Mouse (Mus musculus): ENCODE results near the gene Fam3b. TPM values are rescaled to one million over a fixed set of nuclear protein-coding genes. Genes with fewer than 3 reads are reported as not detected.

The Fam3b gene
- 50.6 and 55.3 TPM in 2 replicates for polyA plus RNA-seq (2015; fragmentation: Nextera tagmentation; extraction: Ambion mirVana)

DNA sequence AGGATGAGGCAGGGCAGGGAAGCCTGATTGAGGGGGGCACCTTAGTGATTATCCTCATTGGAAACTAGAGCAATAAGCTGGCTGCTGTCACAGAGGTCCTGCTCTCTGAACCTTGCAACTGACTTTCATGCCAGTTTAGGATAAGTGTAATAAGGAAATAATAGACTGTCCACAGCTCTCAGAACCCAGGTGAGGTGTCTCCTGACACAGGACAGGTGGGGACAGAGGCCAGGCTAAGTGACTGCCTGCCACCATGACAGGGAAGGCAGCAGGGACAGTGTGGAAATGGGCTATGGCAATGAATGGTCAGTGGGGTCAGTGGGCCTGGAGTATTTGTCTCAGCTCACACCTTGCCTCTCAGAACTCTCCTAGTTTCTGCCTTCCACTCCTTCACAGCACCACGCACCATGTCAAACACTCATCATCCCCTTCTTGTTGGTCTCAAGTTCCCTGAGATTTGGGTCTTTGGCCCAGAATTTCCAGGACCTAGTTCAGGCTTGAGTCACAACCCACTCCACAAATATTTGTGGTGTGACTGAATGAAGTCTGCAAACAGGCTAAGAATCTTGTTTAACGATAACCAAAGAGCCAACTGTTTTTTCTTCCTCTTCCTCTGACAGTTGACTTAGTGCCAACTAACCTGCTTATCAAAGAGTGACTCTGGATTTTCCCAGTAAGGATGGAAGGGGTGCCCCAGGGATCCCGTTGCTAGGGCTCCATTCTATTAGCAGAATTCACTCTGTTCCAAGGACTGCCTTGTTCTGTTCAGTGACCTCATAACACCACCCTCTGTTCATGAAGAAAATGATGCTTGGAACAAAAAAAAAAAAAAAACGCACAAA lies at the start of gene Fam3b:
Fam3b (minus strand) TSS at position 718 of the 842 bp plus-strand sequence.
- no peaks in the 10 kb centered on the region for H3K36me3 ChIP-seq (ENCODE audit: control insufficient read depth, insufficient read depth, low read length)
- 46% methylated on average over 4 of the region's 4 CpGs for WGBS
- DNase-seq (ENCODE audit: low spot score): no peak
- H3K4me1 ChIP-seq (replicated peaks; ENCODE audit: control insufficient read depth, insufficient read depth): 0 out of 2 replicates have a peak, but pooled peaks cover 3% of the 10 kb centered on the region
- H3K9ac ChIP-seq (ENCODE audit: low read length): no peak within 1 kb of the TSS
- no peaks in the 10 kb centered on the region for H3K9me3 ChIP-seq (ENCODE audit: control insufficient read depth, low read length)
- no peaks in the 10 kb centered on the region for H3K27me3 ChIP-seq (ENCODE audit: control insufficient read depth, insufficient read depth, low read length)
- peak; percentile 45; the same call in 1 of the 2 replicates for ATAC-seq (ENCODE audit: low FRiP score, low TSS enrichment)
- peak within 1 kb of the TSS; percentile 73 for H3K27ac ChIP-seq (replicated peaks)
- H3K4me2 ChIP-seq (replicated peaks; ENCODE audit: low read depth): no peak within 1 kb of the TSS
- TF ChIP-seq EP300 (optimal IDR thresholded peaks at IDR 0.05) (no peak), CTCF (IDR thresholded peaks at IDR 0.05; ENCODE audit: low read depth) (no peak)
- H3K4me3 ChIP-seq (ENCODE audit: low read depth, low read length): no peak within 1 kb of the TSS

DNA sequence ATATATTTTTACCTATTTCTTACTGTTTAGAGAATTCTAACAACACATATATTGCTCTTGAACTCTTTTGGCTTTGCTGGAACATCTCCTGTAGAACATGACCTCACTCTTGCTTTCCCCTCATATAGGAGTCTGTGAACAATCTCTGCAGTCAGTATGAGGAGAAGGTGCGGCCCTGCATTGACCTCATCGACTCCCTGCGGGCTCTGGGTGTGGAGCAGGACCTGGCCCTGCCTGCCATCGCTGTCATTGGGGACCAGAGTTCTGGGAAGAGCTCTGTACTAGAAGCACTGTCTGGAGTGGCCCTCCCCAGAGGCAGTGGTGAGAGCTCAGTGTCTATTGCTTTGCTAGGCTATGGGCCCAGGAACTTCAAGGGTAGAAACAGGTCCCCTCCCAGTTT lies 29.7 kb upstream of the Fam3b start:
- Histone ChIP-seq H3K4me1 (replicated peaks; ENCODE audit: control insufficient read depth, insufficient read depth) (no peaks in the 10 kb centered on the region), H3K4me3 (ENCODE audit: low read depth, low read length) (no peak overlapping the region), H3K9ac (ENCODE audit: low read length) (no peak overlapping the region), H3K27me3 (ENCODE audit: control insufficient read depth, insufficient read depth, low read length) (no peaks in the 10 kb centered on the region), H3K4me2 (replicated peaks; ENCODE audit: low read depth) (no peak overlapping the region), H3K27ac (replicated peaks) (no peak overlapping the region), H3K9me3 (ENCODE audit: control insufficient read depth, low read length) (no peaks in the 10 kb centered on the region), H3K36me3 (ENCODE audit: control insufficient read depth, insufficient read depth, low read length) (no peaks in the 10 kb centered on the region; the same call in 1 of the 2 replicates)
- WGBS: 77% methylated on average over 4 of the region's 4 CpGs
- no peak for TF ChIP-seq CTCF (IDR thresholded peaks at IDR 0.05; ENCODE audit: low read depth)
- no peak for TF ChIP-seq EP300 (optimal IDR thresholded peaks at IDR 0.05)
- no peak for DNase-seq (ENCODE audit: low spot score)
- ATAC-seq (ENCODE audit: low FRiP score, low TSS enrichment): peak; percentile 54

DNA sequence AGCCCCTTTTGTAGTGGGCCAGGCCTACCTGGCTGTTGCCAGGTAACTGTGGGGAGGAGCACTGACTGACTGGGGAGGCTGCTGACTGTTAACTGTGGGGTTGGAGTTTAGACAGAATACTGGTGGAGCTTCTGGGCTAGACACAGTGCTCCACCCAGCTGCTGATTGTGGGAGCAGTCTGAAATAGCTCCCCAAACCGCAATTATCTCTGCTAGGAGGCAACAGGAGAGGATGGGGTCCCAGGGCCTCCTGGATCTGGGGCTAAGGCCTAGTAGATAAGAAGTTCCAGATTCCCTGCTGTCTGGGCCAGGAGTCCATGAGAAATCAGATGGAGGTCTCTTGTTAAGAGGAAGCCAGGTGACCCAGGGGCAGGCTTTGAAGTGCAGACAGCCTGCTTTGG lies 22.2 kb upstream of the Fam3b start:
- Histone ChIP-seq H3K9me3 (ENCODE audit: control insufficient read depth, low read length) (no peaks in the 10 kb centered on the region), H3K9ac (ENCODE audit: low read length) (peak overlapping the region; percentile 27; the same call in 1 of the 2 replicates), H3K27me3 (ENCODE audit: control insufficient read depth, insufficient read depth, low read length) (no peaks in the 10 kb centered on the region), H3K36me3 (ENCODE audit: control insufficient read depth, insufficient read depth, low read length) (no peaks in the 10 kb centered on the region; the same call in 1 of the 2 replicates), H3K27ac (replicated peaks) (peak overlapping the region; percentile 96; the same call in 1 of the 2 replicates), H3K4me3 (ENCODE audit: low read depth, low read length) (peak overlapping the region; percentile 22; the same call in 1 of the 2 replicates), H3K4me1 (replicated peaks; ENCODE audit: control insufficient read depth, insufficient read depth) (0 out of 2 replicates have a peak, but pooled peaks cover 6% of the 10 kb centered on the region), H3K4me2 (replicated peaks; ENCODE audit: low read depth) (peak overlapping the region; percentile 53)
- ATAC-seq (ENCODE audit: low FRiP score, low TSS enrichment) (no peak), DNase-seq (ENCODE audit: low spot score) (no peak)
- WGBS: 58% methylated on average over 1 of the region's 1 CpGs
- TF ChIP-seq EP300 (optimal IDR thresholded peaks at IDR 0.05): no peak
- peak; percentile 30; the same call in 1 of the 2 replicates for TF ChIP-seq CTCF (IDR thresholded peaks at IDR 0.05; ENCODE audit: low read depth)

DNA sequence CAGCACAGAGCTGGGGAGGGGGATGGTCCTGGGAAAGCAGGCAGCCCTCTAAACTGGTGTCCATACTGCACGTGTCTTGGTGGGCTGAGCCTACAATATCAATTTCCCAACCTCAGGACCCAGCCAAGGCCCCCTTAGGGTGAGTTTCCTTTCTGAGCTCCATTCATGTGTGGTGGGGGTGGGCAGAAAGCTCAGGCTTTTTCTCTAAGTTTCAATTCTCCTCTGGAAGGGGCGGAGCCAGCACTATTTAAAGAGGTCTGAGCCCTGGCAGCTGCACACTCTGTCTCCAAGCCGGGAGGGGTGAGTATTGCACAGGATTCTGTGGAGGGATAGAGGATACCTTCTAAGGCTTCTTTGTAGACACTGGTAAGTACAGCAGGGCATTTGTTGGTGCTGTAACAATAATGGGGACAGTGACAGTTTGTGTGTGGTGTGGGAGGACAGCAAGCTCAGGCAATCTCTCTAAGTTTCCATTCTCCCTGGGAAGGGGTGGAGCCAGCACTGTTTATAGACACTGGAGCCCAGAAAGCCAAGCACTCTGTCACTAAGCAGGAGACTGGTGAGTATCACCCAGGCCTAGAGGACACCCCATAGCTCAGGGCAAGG lies 21.3 kb upstream of the Fam3b start:
- H3K4me1 ChIP-seq (replicated peaks; ENCODE audit: control insufficient read depth, insufficient read depth): 0 out of 2 replicates have a peak, but pooled peaks cover 6% of the 10 kb centered on the region
- H3K27ac ChIP-seq (replicated peaks): peak overlapping the region; percentile 96
- H3K9me3 ChIP-seq (ENCODE audit: control insufficient read depth, low read length): no peaks in the 10 kb centered on the region
- ATAC-seq (ENCODE audit: low FRiP score, low TSS enrichment) (peak; percentile 73), DNase-seq (ENCODE audit: low spot score) (peak; percentile 62)
- no peak for TF ChIP-seq CTCF (IDR thresholded peaks at IDR 0.05; ENCODE audit: low read depth)
- TF ChIP-seq EP300 (optimal IDR thresholded peaks at IDR 0.05): no peak
- 3% methylated on average over 3 of the region's 3 CpGs for WGBS
- peak overlapping the region; percentile 53 for H3K4me2 ChIP-seq (replicated peaks; ENCODE audit: low read depth)
- peak overlapping the region; percentile 22; the same call in 1 of the 2 replicates for H3K4me3 ChIP-seq (ENCODE audit: low read depth, low read length)
- H3K36me3 ChIP-seq (ENCODE audit: control insufficient read depth, insufficient read depth, low read length): no peaks in the 10 kb centered on the region; the same call in 1 of the 2 replicates
- H3K9ac ChIP-seq (ENCODE audit: low read length): no peak overlapping the region; the same call in 1 of the 2 replicates
- no peaks in the 10 kb centered on the region for H3K27me3 ChIP-seq (ENCODE audit: control insufficient read depth, insufficient read depth, low read length)

DNA sequence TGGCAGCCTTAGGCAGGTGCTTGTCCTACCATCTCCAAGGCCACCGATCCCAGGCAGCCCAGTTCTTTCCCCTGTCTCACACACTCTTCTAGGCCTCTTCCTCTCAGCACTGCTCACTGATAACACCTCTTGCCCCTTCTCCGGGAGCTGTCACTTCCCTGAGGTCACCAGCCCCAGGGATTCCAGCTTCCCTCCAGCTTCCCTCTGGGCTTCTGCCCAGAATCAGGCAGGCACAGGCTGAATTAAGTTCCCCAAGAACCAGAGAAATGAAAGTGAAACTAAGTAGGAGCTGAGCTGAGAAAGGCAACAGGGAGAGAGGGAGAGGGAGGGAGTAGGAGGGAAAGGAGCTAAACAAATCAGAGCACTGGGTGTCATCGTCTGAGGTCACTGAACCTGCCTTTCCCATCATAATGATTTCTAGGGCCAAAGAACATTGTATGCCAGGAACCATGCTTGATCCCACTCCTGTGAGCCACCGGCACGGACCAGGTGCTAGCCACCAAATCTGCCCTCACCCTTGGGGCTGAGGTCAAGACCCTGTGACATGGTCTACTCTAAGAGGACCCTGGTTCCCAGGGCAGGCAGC lies 20.4 kb upstream of the Fam3b start:
- H3K4me3 ChIP-seq (ENCODE audit: low read depth, low read length): peak overlapping the region; percentile 17
- TF ChIP-seq CTCF (IDR thresholded peaks at IDR 0.05; ENCODE audit: low read depth) (no peak), EP300 (optimal IDR thresholded peaks at IDR 0.05) (no peak)
- H3K27me3 ChIP-seq (ENCODE audit: control insufficient read depth, insufficient read depth, low read length): no peaks in the 10 kb centered on the region
- 20% methylated on average over 5 of the region's 5 CpGs for WGBS
- no peaks in the 10 kb centered on the region; the same call in 1 of the 2 replicates for H3K36me3 ChIP-seq (ENCODE audit: control insufficient read depth, insufficient read depth, low read length)
- H3K4me1 ChIP-seq (replicated peaks; ENCODE audit: control insufficient read depth, insufficient read depth): 0 out of 2 replicates have a peak, but pooled peaks cover 6% of the 10 kb centered on the region
- peak overlapping the region; percentile 38 for H3K9ac ChIP-seq (ENCODE audit: low read length)
- peak; percentile 52 for DNase-seq (ENCODE audit: low spot score)
- H3K4me2 ChIP-seq (replicated peaks; ENCODE audit: low read depth): peak overlapping the region; percentile 53
- H3K9me3 ChIP-seq (ENCODE audit: control insufficient read depth, low read length): no peaks in the 10 kb centered on the region
- peak; percentile 83 for ATAC-seq (ENCODE audit: low FRiP score, low TSS enrichment)
- peak overlapping the region; percentile 96 for H3K27ac ChIP-seq (replicated peaks)
